Comparison of ENCODE assay signal across 23 mouse cellular contexts in genomic region chr10:21046766-21047165, GRCm38 (mm10).
A peak's percentile ranks its signal among the peaks of the same experiment; 100 is the strongest.
DNase-seq lines count a peak whose midpoint lies in the region; TF ChIP-seq lines count a peak whose summit lies in the region.
"Had no signal": no experiment of that assay in that cellular context is flagged by ENCODE, and none has a peak within 500 bp of the region (broad histone marks: within the 10 kb centered on the region; RNA-seq: fewer than 3 reads in every experiment).

No protein-coding gene starts in this region.

- H3K27me3 ChIP-seq in midbrain, embryonic 10.5 days (ENCODE audit: low read depth, poor library complexity, severe bottlenecking): no peaks in the 10 kb centered on the region
- H3K27me3 ChIP-seq: embryonic facial prominence, embryonic 13.5 days; forebrain, embryonic 13.5 days; hindbrain, embryonic 13.5 days; intestine, embryonic 15.5 days had no signal

- no peaks in the 10 kb centered on the region; the same call in 1 of the 2 replicates for H3K4me1 ChIP-seq in brown adipose tissue, adult 24 weeks (ENCODE audit: control insufficient read depth, insufficient read depth, insufficient read length, low read length)
- no peaks in the 10 kb centered on the region; the same call in 1 of the 2 replicates for H3K4me1 ChIP-seq in midbrain, embryonic 10.5 days
- H3K4me1 ChIP-seq: forebrain, embryonic 13.5 days; hindbrain, embryonic 13.5 days; intestine, embryonic 15.5 days had no signal

- peak overlapping the region; percentile 65 for H3K27ac ChIP-seq in brown adipose tissue, adult 24 weeks (replicated peaks; ENCODE audit: low read depth, low read length)
- H3K27ac ChIP-seq in midbrain, embryonic 10.5 days (replicated peaks): no peak overlapping the region
- H3K27ac ChIP-seq: embryonic facial prominence, embryonic 10.5 days; embryonic facial prominence, embryonic 13.5 days; forebrain, embryonic 10.5 days; forebrain, embryonic 13.5 days; hindbrain, embryonic 10.5 days; hindbrain, embryonic 13.5 days; intestine, embryonic 15.5 days had no signal

- intact Hi-C loops in heart, postnatal 10 days (cut with DNase I): no loop called here

- TF ChIP-seq CTCF in brain, embryonic 14.5 days (IDR thresholded peaks at IDR 0.05; ENCODE audit: borderline replicate concordance, extremely low read depth, insufficient read depth, insufficient read length): no peak

- H3K4me3 ChIP-seq in brown adipose tissue, adult 24 weeks (ENCODE audit: insufficient read depth, low read depth, low read length): no peak overlapping the region
- H3K4me3 ChIP-seq in midbrain, embryonic 10.5 days: no peak overlapping the region
- H3K4me3 ChIP-seq: embryonic facial prominence, embryonic 10.5 days; embryonic facial prominence, embryonic 13.5 days; erythroblast, embryonic 14.5 days; forebrain, embryonic 10.5 days; forebrain, embryonic 13.5 days; hindbrain, embryonic 10.5 days; hindbrain, embryonic 13.5 days; intestine, embryonic 15.5 days had no signal

- TF ChIP-seq POLR2A in brain, embryonic 14.5 days (IDR thresholded peaks at IDR 0.05; ENCODE audit: borderline replicate concordance, extremely low read depth, insufficient read depth, insufficient read length, poor library complexity, severe bottlenecking): no peak

- 91% methylated on average over 7 of the region's 7 CpGs for WGBS in midbrain, embryonic 10.5 days

- peak; percentile 18 for DNase-seq in heart, adult 11 months
- DNase-seq in heart, postnatal 10 days: no peak
- peak; percentile 41 for DNase-seq in brain, embryonic 14.5 days (ENCODE audit: low read depth)
- no peak for DNase-seq in midbrain, embryonic 10.5 days (ENCODE audit: low spot score)
- DNase-seq in right cerebral cortex, postnatal 10 days (ENCODE audit: low spot score in 2 of 2): no peak
- DNase-seq: adrenal gland, adult 2 months; adrenal gland, postnatal 36 days; cerebellum, adult 11-12 months; cerebellum, adult 8-10 months; cerebellum, postnatal 10 days; cerebellum, postnatal 36 days; embryo, embryonic 11 days; gastrocnemius, postnatal 25 days; heart, postnatal 36 days had no signal

- H3K36me3 ChIP-seq in midbrain, embryonic 10.5 days: peaks cover 3% of the 10 kb centered on the region; the same call in 1 of the 2 replicates
- H3K36me3 ChIP-seq: embryonic facial prominence, embryonic 10.5 days; embryonic facial prominence, embryonic 13.5 days; intestine, embryonic 15.5 days had no signal

- H3K9me3 ChIP-seq in midbrain, embryonic 10.5 days (replicated peaks): no peaks in the 10 kb centered on the region
- H3K9me3 ChIP-seq: embryonic facial prominence, embryonic 10.5 days; embryonic facial prominence, embryonic 13.5 days; forebrain, embryonic 10.5 days; forebrain, embryonic 13.5 days; hindbrain, embryonic 10.5 days; hindbrain, embryonic 13.5 days; intestine, embryonic 15.5 days had no signal

Comparison
In these comparisons a context has a peak if more than half of its experiments do, and no peak if none do; other contexts are left out.
1. DNase-seq: peak in heart, adult 11 months (single experiment) and brain, embryonic 14.5 days (single experiment); none in heart, postnatal 10 days (0 of 2), midbrain, embryonic 10.5 days (single experiment) and right cerebral cortex, postnatal 10 days (0 of 2).